Mouse (Mus musculus) urinary bladder, postnatal 10 days (tissue): ENCODE results near the gene Gipc2.
"Not testable (repeated sequence)": the region's sequence is repeated elsewhere in the genome, so short reads cannot be mapped to it uniquely, and the experiment has no call there.

Experiments used
- DNase-seq: peaks from one replicate; pipeline ENCODE4 v3.0.0; 2022; ENCODE audit warnings: low spot score

Gipc2 gene

GRCm38 (mm10) chr3:152166099-152166423 is at the start of gene Gipc2:
TSS of gene Gipc2 (minus strand) at chr3:152166230.
- DNase-seq, result no peak

GRCm38 (mm10) chr3:152213416-152213815 is 47.4 kb upstream of the Gipc2 start:
- no peak for DNase-seq

GRCm38 (mm10) chr3:152211731-152212279 is 45.8 kb upstream of the Gipc2 start:
- no peak for DNase-seq

- DNase-seq, result peak; percentile 19
Measured at GRCm38 (mm10) chr3:152210728-152211391, 44.8 kb upstream of the Gipc2 start.

- DNase-seq, result peak; percentile 100
Measured at GRCm38 (mm10) chr3:152209967-152210634, 44.1 kb upstream of the Gipc2 start, which contains the start of the genes Dnajb4 and Fubp1. TSS of gene Dnajb4 (minus strand) at chr3:152210302. TSS of gene Fubp1 (plus strand) at chr3:152210422.

- DNase-seq, result no peak
Measured at GRCm38 (mm10) chr3:152209177-152209966, 43.3 kb upstream of the Gipc2 start.

GRCm38 (mm10) chr3:152208096-152208885 is 42.3 kb upstream of the Gipc2 start:
- DNase-seq, result no peak

GRCm38 (mm10) chr3:152207156-152207555 is 41.1 kb upstream of the Gipc2 start:
- no peak for DNase-seq

GRCm38 (mm10) chr3:152204577-152204976 is 38.5 kb upstream of the Gipc2 start:
- no peak for DNase-seq

- no peak for DNase-seq
Measured at GRCm38 (mm10) chr3:152203996-152204395, 38.0 kb upstream of the Gipc2 start.

- DNase-seq, result no peak
Measured at GRCm38 (mm10) chr3:152203411-152203810, 37.4 kb upstream of the Gipc2 start.

- no peak for DNase-seq
Measured at GRCm38 (mm10) chr3:152202942-152203341, 36.9 kb upstream of the Gipc2 start.

- DNase-seq, result no peak
Measured at GRCm38 (mm10) chr3:152201651-152202050, 35.6 kb upstream of the Gipc2 start.

GRCm38 (mm10) chr3:152201181-152201580 is 35.2 kb upstream of the Gipc2 start:
- no peak for DNase-seq

GRCm38 (mm10) chr3:152199125-152199524 is 33.1 kb upstream of the Gipc2 start:
- DNase-seq, result no peak

- not testable (repeated sequence) for DNase-seq
Measured at GRCm38 (mm10) chr3:152197246-152197645, 31.2 kb upstream of the Gipc2 start.

GRCm38 (mm10) chr3:152193635-152194097 is 27.6 kb upstream of the Gipc2 start:
- DNase-seq, result peak; percentile 49

GRCm38 (mm10) chr3:152193177-152193576 is 27.1 kb upstream of the Gipc2 start:
- DNase-seq, result no peak

- DNase-seq, result no peak
Measured at GRCm38 (mm10) chr3:152192238-152192931, 26.4 kb upstream of the Gipc2 start.

GRCm38 (mm10) chr3:152191791-152192237 is 25.8 kb upstream of the Gipc2 start:
- DNase-seq, result no peak
